Mouse (Mus musculus): ENCODE measurements around the gene Pawr. TPM values are rescaled to one million over a fixed set of nuclear protein-coding genes. Genes with fewer than 3 reads are reported as not detected.
"Not testable (repeated sequence)": the region's sequence is repeated elsewhere in the genome, so short reads cannot be mapped to it uniquely, and the experiment has no call there.

The Pawr gene
- polyA plus RNA-seq, 1 experiment from 2014 or later: 11.8 TPM

GRCm38 (mm10) chr10:108435616-108436015 lies 103.7 kb downstream of the Pawr start:
- ATAC-seq: peak; percentile 71
- Histone ChIP-seq H3K4me3 (replicated peaks) (no peak overlapping the region), H3K9ac (no peak overlapping the region), H3K27ac (no peak overlapping the region), H3K4me2 (replicated peaks) (no peak overlapping the region), H3K27me3 (replicated peaks) (no peaks in the 10 kb centered on the region), H3K36me3 (no peaks in the 10 kb centered on the region), H3K4me1 (replicated peaks) (peaks cover 10% of the 10 kb centered on the region), H3K9me3 (no peaks in the 10 kb centered on the region)
- 14% methylated on average over 5 of the region's 5 CpGs for WGBS

- Histone ChIP-seq H3K4me1 (replicated peaks) (peaks cover 10% of the 10 kb centered on the region), H3K36me3 (no peaks in the 10 kb centered on the region), H3K4me3 (replicated peaks) (no peak overlapping the region), H3K4me2 (replicated peaks) (no peak overlapping the region), H3K9ac (no peak overlapping the region), H3K9me3 (no peaks in the 10 kb centered on the region), H3K27ac (peak overlapping the region; percentile 44), H3K27me3 (replicated peaks) (no peaks in the 10 kb centered on the region)
- ATAC-seq: peak; percentile 65
- 19% methylated on average over 8 of the region's 8 CpGs for WGBS
Measured at GRCm38 (mm10) chr10:108436365-108436764, 104.4 kb downstream of the Pawr start.

GRCm38 (mm10) chr10:108440251-108440650 lies 108.3 kb downstream of the Pawr start:
- H3K4me1 ChIP-seq (replicated peaks): peaks cover 16% of the 10 kb centered on the region; the same call in 1 of the 2 replicates
- ATAC-seq; H3K9me3 ChIP-seq; H3K36me3 ChIP-seq; H3K27ac ChIP-seq; H3K27me3 ChIP-seq (replicated peaks); H3K4me3 ChIP-seq (replicated peaks); H3K4me2 ChIP-seq (replicated peaks); H3K9ac ChIP-seq: not testable (repeated sequence)
- 96% methylated on average over 5 of the region's 5 CpGs for WGBS

GRCm38 (mm10) chr10:108443931-108444876 lies 112.3 kb downstream of the Pawr start:
- 59% methylated on average over 19 of the region's 19 CpGs for WGBS
- Histone ChIP-seq H3K27ac (no peak overlapping the region), H3K9me3 (no peaks in the 10 kb centered on the region), H3K27me3 (replicated peaks) (no peaks in the 10 kb centered on the region), H3K4me2 (replicated peaks) (no peak overlapping the region), H3K4me1 (replicated peaks) (peaks cover 13% of the 10 kb centered on the region), H3K36me3 (no peaks in the 10 kb centered on the region), H3K9ac (no peak overlapping the region), H3K4me3 (replicated peaks) (no peak overlapping the region)
- peak; percentile 74 for ATAC-seq

- no peak overlapping the region for H3K9ac ChIP-seq
- no peaks in the 10 kb centered on the region for H3K27me3 ChIP-seq (replicated peaks)
- WGBS: 23% methylated on average over 4 of the region's 4 CpGs
- H3K4me1 ChIP-seq (replicated peaks): peaks cover 13% of the 10 kb centered on the region
- H3K4me2 ChIP-seq (replicated peaks): peak overlapping the region; percentile 73
- H3K36me3 ChIP-seq: no peaks in the 10 kb centered on the region
- H3K27ac ChIP-seq: peak overlapping the region; percentile 64
- no peak overlapping the region for H3K4me3 ChIP-seq (replicated peaks)
- H3K9me3 ChIP-seq: no peaks in the 10 kb centered on the region
- ATAC-seq: peak; percentile 23; the same call in 1 of the 2 replicates
Measured at GRCm38 (mm10) chr10:108445123-108445522, 113.2 kb downstream of the Pawr start.

GRCm38 (mm10) chr10:108445606-108446005 lies 113.7 kb downstream of the Pawr start:
- WGBS: 19% methylated on average over 10 of the region's 10 CpGs
- peak overlapping the region; percentile 35; the same call in 1 of the 2 replicates for H3K4me3 ChIP-seq (replicated peaks)
- H3K36me3 ChIP-seq: no peaks in the 10 kb centered on the region
- H3K27ac ChIP-seq: peak overlapping the region; percentile 64
- peak; percentile 26; the same call in 1 of the 2 replicates for ATAC-seq
- no peaks in the 10 kb centered on the region for H3K27me3 ChIP-seq (replicated peaks)
- peak overlapping the region; percentile 73 for H3K4me2 ChIP-seq (replicated peaks)
- no peak overlapping the region for H3K9ac ChIP-seq
- peaks cover 13% of the 10 kb centered on the region for H3K4me1 ChIP-seq (replicated peaks)
- no peaks in the 10 kb centered on the region for H3K9me3 ChIP-seq

- H3K9ac ChIP-seq: peak overlapping the region; percentile 39
- 6% methylated on average over 24 of the region's 24 CpGs for WGBS
- ATAC-seq: peak; percentile 74
Measured at GRCm38 (mm10) chr10:108446041-108446931, 114.4 kb downstream of the Pawr start.

GRCm38 (mm10) chr10:108447211-108447610 lies 115.3 kb downstream of the Pawr start:
- Histone ChIP-seq H3K36me3 (no peaks in the 10 kb centered on the region), H3K9me3 (no peaks in the 10 kb centered on the region), H3K4me3 (replicated peaks) (no peak overlapping the region), H3K4me1 (replicated peaks) (peaks cover 13% of the 10 kb centered on the region), H3K27me3 (replicated peaks) (no peaks in the 10 kb centered on the region), H3K27ac (no peak overlapping the region), H3K9ac (no peak overlapping the region), H3K4me2 (replicated peaks) (no peak overlapping the region)
- no peak for ATAC-seq
- WGBS: 53% methylated on average over 10 of the region's 10 CpGs

More at GRCm38 (mm10) chr10:108446041-108446931, 114.4 kb downstream of the Pawr start:
- Histone ChIP-seq H3K36me3 (no peaks in the 10 kb centered on the region), H3K4me1 (replicated peaks) (peaks cover 13% of the 10 kb centered on the region), H3K9me3 (no peaks in the 10 kb centered on the region), H3K4me2 (replicated peaks) (peak overlapping the region; percentile 73), H3K4me3 (replicated peaks) (peak overlapping the region; percentile 35), H3K27ac (peak overlapping the region; percentile 64), H3K27me3 (replicated peaks) (no peaks in the 10 kb centered on the region)

- no peaks in the 10 kb centered on the region for H3K36me3 ChIP-seq
- no peaks in the 10 kb centered on the region for H3K9me3 ChIP-seq
- H3K4me1 ChIP-seq (replicated peaks): peaks cover 13% of the 10 kb centered on the region
- no peak overlapping the region for H3K9ac ChIP-seq
- no peak overlapping the region for H3K4me2 ChIP-seq (replicated peaks)
- no peak overlapping the region for H3K4me3 ChIP-seq (replicated peaks)
- 74% methylated on average over 11 of the region's 11 CpGs for WGBS
- no peak for ATAC-seq
- no peak overlapping the region for H3K27ac ChIP-seq
- no peaks in the 10 kb centered on the region for H3K27me3 ChIP-seq (replicated peaks)
Measured at GRCm38 (mm10) chr10:108448421-108448820, 116.5 kb downstream of the Pawr start.

GRCm38 (mm10) chr10:108450401-108450800 lies 118.5 kb downstream of the Pawr start:
- no peak overlapping the region for H3K4me3 ChIP-seq (replicated peaks)
- H3K27me3 ChIP-seq (replicated peaks): no peaks in the 10 kb centered on the region
- WGBS: 88% methylated on average over 4 of the region's 4 CpGs
- H3K9ac ChIP-seq: no peak overlapping the region
- no peaks in the 10 kb centered on the region for H3K9me3 ChIP-seq
- no peaks in the 10 kb centered on the region for H3K36me3 ChIP-seq
- ATAC-seq: no peak
- H3K4me2 ChIP-seq (replicated peaks): no peak overlapping the region
- H3K27ac ChIP-seq: no peak overlapping the region
- H3K4me1 ChIP-seq (replicated peaks): peaks cover 6% of the 10 kb centered on the region

GRCm38 (mm10) chr10:108451516-108451915 lies 119.6 kb downstream of the Pawr start:
- H3K4me3 ChIP-seq (replicated peaks): no peak overlapping the region
- H3K9me3 ChIP-seq: no peaks in the 10 kb centered on the region
- no peak overlapping the region for H3K9ac ChIP-seq
- no peaks in the 10 kb centered on the region for H3K27me3 ChIP-seq (replicated peaks)
- H3K4me2 ChIP-seq (replicated peaks): no peak overlapping the region
- no peaks in the 10 kb centered on the region for H3K36me3 ChIP-seq
- peaks cover 4% of the 10 kb centered on the region for H3K4me1 ChIP-seq (replicated peaks)
- ATAC-seq: no peak
- no peak overlapping the region for H3K27ac ChIP-seq
- WGBS: 88% methylated on average over 8 of the region's 8 CpGs

GRCm38 (mm10) chr10:108452421-108452820 lies 120.5 kb downstream of the Pawr start:
- 94% methylated on average over 9 of the region's 9 CpGs for WGBS
- H3K9ac ChIP-seq: no peak overlapping the region
- ATAC-seq: no peak
- H3K27ac ChIP-seq: no peak overlapping the region
- no peak overlapping the region for H3K4me2 ChIP-seq (replicated peaks)
- no peaks in the 10 kb centered on the region; the same call in none of the 2 replicates for H3K4me1 ChIP-seq (replicated peaks)
- no peak overlapping the region for H3K4me3 ChIP-seq (replicated peaks)
- no peaks in the 10 kb centered on the region for H3K27me3 ChIP-seq (replicated peaks)
- no peaks in the 10 kb centered on the region for H3K9me3 ChIP-seq
- H3K36me3 ChIP-seq: no peaks in the 10 kb centered on the region

Data from intestine, embryonic 15.5 days (tissue).